Comparison of ENCODE assay signal across 8 mouse cellular contexts in the genomic region with DNA sequence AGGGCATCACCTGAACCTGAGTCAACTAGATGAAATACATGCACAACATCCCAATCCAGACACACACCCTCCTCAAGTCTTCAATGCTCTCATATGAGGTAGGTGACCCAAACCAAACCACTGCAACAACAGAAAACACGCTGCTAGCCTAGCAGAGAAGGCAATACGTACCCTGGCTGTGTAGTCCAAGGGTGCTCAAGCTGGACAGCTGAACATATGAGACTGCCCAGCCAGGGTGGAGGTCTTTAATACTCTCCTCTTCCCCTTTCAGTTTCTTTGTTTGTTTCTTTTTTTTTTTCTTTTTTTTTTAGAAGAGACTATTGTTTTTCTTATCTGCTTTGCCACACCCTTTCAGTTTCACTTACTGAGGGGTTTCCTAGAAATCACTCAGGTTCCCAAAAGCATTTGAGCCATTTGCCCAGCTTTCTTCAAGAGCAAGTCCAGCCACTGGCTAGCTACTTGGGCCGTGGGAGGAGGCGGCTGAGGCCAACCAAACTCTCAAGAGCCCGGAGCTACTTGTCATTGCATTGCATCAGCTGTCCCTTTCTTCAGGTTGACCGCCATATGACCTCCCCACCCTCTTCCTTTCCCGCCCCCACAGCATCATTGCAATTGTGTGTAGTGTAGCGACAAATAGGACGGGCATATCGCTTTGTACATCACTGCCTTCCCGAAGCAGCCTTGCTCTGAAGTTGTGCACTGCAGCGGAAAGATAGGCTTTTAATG. TPM values are rescaled to one million over a fixed set of nuclear protein-coding genes. Genes with fewer than 3 reads are reported as not detected.
DNase-seq lines count a peak whose midpoint lies in the region; ATAC-seq and TF ChIP-seq lines count a peak whose summit lies in the region.

A gene (plus strand): TSS at position 643 of the 726 bp plus-strand sequence.

- no peaks in the 10 kb centered on the region for H3K9me3 ChIP-seq in embryonic facial prominence, embryonic 11.5 days (replicated peaks; ENCODE audit: control insufficient read depth, low read length)
- H3K9me3 ChIP-seq in hindbrain, embryonic 10.5 days, result no peaks in the 10 kb centered on the region
- no peaks in the 10 kb centered on the region for H3K9me3 ChIP-seq in liver, embryonic 14.5 days (ENCODE audit: control insufficient read depth, low read length)
- H3K9me3 ChIP-seq in neural tube, embryonic 12.5 days, result no peaks in the 10 kb centered on the region

- no peak within 1 kb of the TSS for H3K27ac ChIP-seq in embryonic facial prominence, embryonic 11.5 days (replicated peaks; ENCODE audit: low read depth, low read length)
- peak within 1 kb of the TSS; percentile 91 for H3K27ac ChIP-seq in hindbrain, embryonic 10.5 days
- H3K27ac ChIP-seq in liver, embryonic 14.5 days, result peak within 1 kb of the TSS; percentile 12
- no peak within 1 kb of the TSS for H3K27ac ChIP-seq in neural tube, embryonic 12.5 days

- H3K4me3 ChIP-seq in embryonic facial prominence, embryonic 11.5 days (ENCODE audit: low read depth, low read length), result peak within 1 kb of the TSS; percentile 79
- H3K4me3 ChIP-seq in hindbrain, embryonic 10.5 days, result peak within 1 kb of the TSS; percentile 94
- H3K4me3 ChIP-seq in liver, embryonic 14.5 days (ENCODE audit: insufficient read depth in 1 of 2, low read depth in 2 of 2, low read length in 2 of 2), result peak within 1 kb of the TSS; percentile 63 to 86
- H3K4me3 ChIP-seq in neural tube, embryonic 12.5 days, result peak within 1 kb of the TSS; percentile 88

- TF ChIP-seq EP300 in liver, embryonic 14.5 days (IDR thresholded peaks at IDR 0.05; ENCODE audit: low read depth), result no peak

- H3K9ac ChIP-seq in embryonic facial prominence, embryonic 11.5 days (replicated peaks; ENCODE audit: low read length), result peak within 1 kb of the TSS; percentile 80
- peak within 1 kb of the TSS; percentile 85 for H3K9ac ChIP-seq in liver, embryonic 14.5 days (replicated peaks)
- H3K9ac ChIP-seq in neural tube, embryonic 12.5 days, result peak within 1 kb of the TSS; percentile 83

- H3K4me2 ChIP-seq in embryonic facial prominence, embryonic 11.5 days (ENCODE audit: low read depth, low read length), result peak within 1 kb of the TSS; percentile 77
- H3K4me2 ChIP-seq in liver, embryonic 14.5 days (ENCODE audit: low read depth), result peak within 1 kb of the TSS; percentile 94
- peak within 1 kb of the TSS; percentile 96 for H3K4me2 ChIP-seq in neural tube, embryonic 12.5 days (replicated peaks)

- no peaks in the 10 kb centered on the region for H3K4me1 ChIP-seq in embryonic facial prominence, embryonic 11.5 days (ENCODE audit: control insufficient read depth, insufficient read depth, low read length)
- peaks cover 25% of the 10 kb centered on the region for H3K4me1 ChIP-seq in hindbrain, embryonic 10.5 days (replicated peaks)
- H3K4me1 ChIP-seq in liver, embryonic 14.5 days (replicated peaks; ENCODE audit: control insufficient read depth in 2 of 2, insufficient read depth in 2 of 2, low read length in 1 of 2), result peaks cover 8 to 10% of the 10 kb centered on the region in 2 experiments
- peaks cover 15% of the 10 kb centered on the region for H3K4me1 ChIP-seq in neural tube, embryonic 12.5 days

- no peak for TF ChIP-seq CTCF in liver, embryonic 14.5 days (IDR thresholded peaks at IDR 0.05; ENCODE audit: low read depth)

- 21% methylated on average over 12 of the region's 12 CpGs for WGBS in embryonic facial prominence, embryonic 11.5 days
- WGBS in hindbrain, embryonic 10.5 days, result 25% methylated on average over 12 of the region's 12 CpGs
- WGBS in liver, embryonic 14.5 days (ENCODE audit: insufficient replicate concordance), result 15% methylated on average over 12 of the region's 12 CpGs
- WGBS in neural tube, embryonic 12.5 days, result 21% methylated on average over 12 of the region's 12 CpGs

- DNase-seq in spleen, adult 12 weeks (ENCODE audit: low spot score), result peak; percentile 2
- no peak for DNase-seq in spleen, postnatal 14 days (ENCODE audit: low spot score in 2 of 2)
- DNase-seq in embryonic facial prominence, embryonic 11.5 days (ENCODE audit: low spot score), result no peak
- no peak for DNase-seq in hindbrain, embryonic 10.5 days (ENCODE audit: low spot score)
- peak in 1 of 3 experiments; percentile 37 for DNase-seq in liver, embryonic 14.5 days (ENCODE audit: low read depth in 3 of 3, low spot score in 3 of 3)
- no peak for DNase-seq in left cerebral cortex, postnatal 25 days (ENCODE audit: low spot score in 2 of 2)
- no peak for DNase-seq in cerebellum, postnatal 10 days

- no peaks in the 10 kb centered on the region; the same call in 1 of the 2 replicates for H3K36me3 ChIP-seq in embryonic facial prominence, embryonic 11.5 days (replicated peaks; ENCODE audit: control insufficient read depth, insufficient read depth, low read depth, low read length)
- peaks cover 35% of the 10 kb centered on the region for H3K36me3 ChIP-seq in hindbrain, embryonic 10.5 days
- H3K36me3 ChIP-seq in liver, embryonic 14.5 days (replicated peaks; ENCODE audit: control insufficient read depth, insufficient read depth, low read depth), result no peaks in the 10 kb centered on the region
- peaks cover 20% of the 10 kb centered on the region for H3K36me3 ChIP-seq in neural tube, embryonic 12.5 days

- ATAC-seq in embryonic facial prominence, embryonic 11.5 days (replicated peaks; ENCODE audit: insufficient number of reproducible peaks, low FRiP score, low TSS enrichment, low read depth), result no peak
- ATAC-seq in liver, embryonic 14.5 days (ENCODE audit: insufficient read depth), result no peak
- ATAC-seq in neural tube, embryonic 12.5 days (ENCODE audit: low FRiP score, low read depth), result 0 out of 2 replicates have a peak, but pooled peaks have one; percentile 11

- intact Hi-C loops in left cerebral cortex, postnatal 25 days (cut with DNase I), result no loop called here

- no peaks in the 10 kb centered on the region for H3K27me3 ChIP-seq in embryonic facial prominence, embryonic 11.5 days (ENCODE audit: control insufficient read depth, insufficient read depth, low read length)
- H3K27me3 ChIP-seq in hindbrain, embryonic 10.5 days (ENCODE audit: insufficient read depth, poor library complexity, severe bottlenecking), result no peaks in the 10 kb centered on the region
- H3K27me3 ChIP-seq in liver, embryonic 14.5 days (ENCODE audit: control insufficient read depth, insufficient read depth, low read length), result no peaks in the 10 kb centered on the region
- H3K27me3 ChIP-seq in neural tube, embryonic 12.5 days (replicated peaks), result no peaks in the 10 kb centered on the region

RNA-seq across cellular contexts. Expression of the gene that starts here (rescaled TPM):
- polyA plus RNA-seq in embryonic facial prominence, embryonic 11.5 days (2014; fragmentation: Nextera tagmentation; extraction: Ambion mirVana), result 4.1 and 5.6 TPM in 2 replicates
- polyA plus RNA-seq in hindbrain, embryonic 10.5 days (2016; fragmentation: Nextera tagmentation; extraction: Ambion mirVana), result 9.0 and 10.4 TPM in 2 replicates
- 2.6 and 3.7 TPM in 2 replicates for polyA plus RNA-seq in liver, embryonic 14.5 days (2012; rRNA removed)
- polyA plus RNA-seq in liver, embryonic 14.5 days (2014; fragmentation: Nextera tagmentation; extraction: Ambion mirVana), result 1.2 and 2.2 TPM in 2 replicates
- polyA plus RNA-seq in neural tube, embryonic 12.5 days (2016; fragmentation: Nextera tagmentation; extraction: Ambion mirVana), result 7.0 and 9.8 TPM in 2 replicates
- total RNA-seq in left cerebral cortex, postnatal 25 days (2021), result 10 to 100 TPM in 1 of 2 experiments, 1 to 10 TPM in 1; 7.8 to 12.0 TPM

Comparison
In these comparisons a context has a peak if more than half of its experiments do, and no peak if none do; other contexts are left out.
1. H3K27ac ChIP-seq: peak in hindbrain, embryonic 10.5 days (single experiment) and liver, embryonic 14.5 days (single experiment); none in embryonic facial prominence, embryonic 11.5 days (single experiment) and neural tube, embryonic 12.5 days (single experiment).
2. Peak in every context shown above with its lines, with median percentiles within 50 percentile points of each other: H3K4me2 ChIP-seq, H3K4me3 ChIP-seq and H3K9ac ChIP-seq.